Mouse (Mus musculus) lung, postnatal 0 days (tissue): ENCODE measurements around the gene Emx2. TPM values are rescaled to one million over a fixed set of nuclear protein-coding genes. Genes with fewer than 3 reads are reported as not detected.
A peak's percentile ranks its signal among the peaks of the same experiment; 100 is the strongest.

Experiments
- ATAC-seq: fragments of 200-750 bp; cut with Nextera tagmentation; 2 replicates; pipeline ENCODE4 v1.8.0; 2017; ENCODE audit warnings: moderate library complexity
- DNase-seq: peaks from one replicate; pipeline ENCODE4 v3.0.0-alpha.2; 2016; ENCODE audit warnings: low spot score
- H3K27ac ChIP-seq: fragments of 300-500 bp; sonication (generic); 2 replicates; pipeline ENCODE4 v1.5.1; 2014; ENCODE audit warnings: antibody characterized with exemption, mild to moderate bottlenecking, low read length, mixed read lengths
- H3K27me3 ChIP-seq: fragments of 300-500 bp; sonication (generic); replicated peaks from 2 replicates; pipeline ENCODE4 v1.6.1; 2014; ENCODE audit warnings: low read length, mixed read lengths; ENCODE audit not compliant: insufficient read depth
- H3K36me3 ChIP-seq: fragments of 300-500 bp; sonication (generic); 2 replicates; pipeline ENCODE4 v1.6.1; 2014; ENCODE audit warnings: low read length, mixed read lengths; ENCODE audit not compliant: insufficient read depth
- H3K4me1 ChIP-seq: fragments of 300-500 bp; sonication (generic); 2 replicates; pipeline ENCODE4 v1.6.1; 2014; ENCODE audit warnings: antibody characterized with exemption, low read depth, low read length, mixed read lengths; ENCODE audit not compliant: insufficient read depth
- H3K4me2 ChIP-seq: fragments of 300-500 bp; sonication (generic); replicated peaks from 2 replicates; pipeline ENCODE4 v1.6.1; 2014; ENCODE audit warnings: low read depth, mild to moderate bottlenecking, low read length, moderate library complexity, mixed read lengths
- H3K4me3 ChIP-seq: fragments of 300-500 bp; sonication (generic); 2 replicates; pipeline ENCODE4 v1.5.1; 2014; ENCODE audit warnings: low read depth, low read length
- H3K9ac ChIP-seq: fragments of 300-500 bp; sonication (generic); replicated peaks from 2 replicates; pipeline ENCODE4 v1.6.1; 2014; ENCODE audit warnings: low read depth, mild to moderate bottlenecking
- H3K9me3 ChIP-seq: fragments of 300-500 bp; sonication (generic); 2 replicates; pipeline ENCODE4 v1.6.1; 2016; ENCODE audit warnings: low read length, mixed read lengths
- CTCF ChIP-seq: IDR thresholded peaks from 2 replicates; pipeline ENCODE4 v1.5.1; 2016; ENCODE audit warnings: antibody characterized with exemption, mild to moderate bottlenecking
- EP300 ChIP-seq: IDR thresholded peaks from 2 replicates; pipeline ENCODE4 v1.6.1; 2016; ENCODE audit warnings: antibody characterized with exemption, mild to moderate bottlenecking, control low read depth
- WGBS: fragments of 180-500 bp; shearing (Covaris S2); extraction: QIAGEN DNeasy Blood & Tissue Kit; methylation state at CpG from one replicate; pipeline ENCODE4 v1.1.7; 2014; 5-methylcytosine and 5-hydroxymethylcytosine counted together
- polyA plus RNA-seq: library from polyadenylated mRNA; unstranded; fragments of >200 nt; fragmentation: Nextera tagmentation; extraction: Ambion mirVana; gene quantifications from 2 replicates; pipeline ENCODE4 v1.2.1, GENCODE M21; 2015

Emx2 gene
- polyA plus RNA-seq, 1 experiment from 2014 or later = not detected

DNA sequence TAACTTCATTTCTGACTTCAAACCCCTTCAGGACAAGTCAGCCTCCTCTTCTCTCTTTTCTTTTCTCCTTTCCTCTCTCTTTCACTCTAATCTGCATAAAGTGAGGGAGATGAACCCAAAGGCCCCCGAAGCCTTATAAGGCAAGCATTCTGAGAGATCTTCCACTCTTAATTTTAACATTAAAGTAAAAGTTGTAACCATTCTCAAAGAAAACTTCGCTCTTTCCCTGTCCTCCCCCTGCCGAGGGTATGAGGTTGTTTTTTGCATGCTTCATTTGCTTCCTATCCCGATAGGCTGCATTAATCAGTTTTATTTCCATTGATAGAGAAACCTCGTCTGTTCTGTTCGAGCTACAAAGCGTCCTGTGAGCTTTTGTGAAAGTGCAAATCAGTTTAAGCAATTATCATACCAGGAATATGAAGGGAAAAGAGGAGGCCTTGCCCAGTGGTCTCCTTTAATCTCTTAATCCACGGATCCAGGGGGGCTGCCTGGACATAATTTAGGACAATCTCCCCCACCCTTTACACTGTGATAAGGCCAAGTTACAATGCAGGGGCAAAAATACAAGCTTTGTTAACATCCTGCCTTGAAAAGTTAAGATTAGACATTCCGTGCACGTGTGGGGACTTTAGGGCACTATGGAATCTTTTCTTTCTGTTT lies 7.7 kb downstream of the Emx2 start:
- peaks cover 80% of the 10 kb centered on the region for H3K27me3 ChIP-seq
- H3K36me3 ChIP-seq = no peaks in the 10 kb centered on the region
- no peak overlapping the region for H3K9ac ChIP-seq
- no peak for ATAC-seq
- no peaks in the 10 kb centered on the region for H3K9me3 ChIP-seq
- H3K4me2 ChIP-seq = no peak overlapping the region
- 6% methylated on average over 10 of the region's 10 CpGs for whole genome bisulfite sequencing
- H3K4me1 ChIP-seq = no peaks in the 10 kb centered on the region
- H3K4me3 ChIP-seq = no peak overlapping the region
- no peak overlapping the region for H3K27ac ChIP-seq
- DNase-seq = no peak
- TF ChIP-seq EP300 (no peak), CTCF (no peak)

DNA sequence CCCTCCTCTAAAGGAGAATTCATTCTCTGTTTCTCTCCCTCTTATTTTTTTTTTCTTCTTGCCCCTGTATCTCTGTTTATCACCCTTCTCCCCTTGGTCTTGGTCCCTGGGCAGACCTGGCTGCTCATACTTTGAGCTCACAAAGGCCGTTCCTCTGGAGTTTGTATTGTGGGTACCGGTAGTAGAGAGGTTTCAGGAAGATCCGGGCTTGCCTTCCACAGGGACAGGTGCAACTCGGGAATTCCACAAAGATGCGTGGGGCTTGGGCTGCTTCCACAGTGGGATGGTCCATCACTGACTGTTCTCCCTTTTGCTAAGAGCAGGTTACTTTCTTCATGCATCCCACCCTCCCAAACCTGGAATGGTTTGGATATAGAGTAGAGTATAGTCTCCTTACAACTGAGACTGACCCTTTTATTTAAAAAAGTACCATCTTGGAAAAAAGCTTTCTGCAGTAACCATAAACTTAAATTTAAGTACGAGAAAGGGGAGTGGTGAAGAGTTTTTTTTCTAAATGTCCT lies 8.3 kb downstream of the Emx2 start:
- H3K9ac ChIP-seq = no peak overlapping the region
- no peaks in the 10 kb centered on the region for H3K4me1 ChIP-seq
- no peak for TF ChIP-seq CTCF
- no peak for TF ChIP-seq EP300
- DNase-seq (no peak), ATAC-seq (no peak)
- H3K27me3 ChIP-seq = peaks cover 81% of the 10 kb centered on the region
- H3K9me3 ChIP-seq = no peaks in the 10 kb centered on the region
- H3K27ac ChIP-seq = no peak overlapping the region
- no peak overlapping the region for H3K4me3 ChIP-seq
- no peak overlapping the region for H3K4me2 ChIP-seq
- no peaks in the 10 kb centered on the region for H3K36me3 ChIP-seq
- 5% methylated on average over 6 of the region's 6 CpGs for WGBS

DNA sequence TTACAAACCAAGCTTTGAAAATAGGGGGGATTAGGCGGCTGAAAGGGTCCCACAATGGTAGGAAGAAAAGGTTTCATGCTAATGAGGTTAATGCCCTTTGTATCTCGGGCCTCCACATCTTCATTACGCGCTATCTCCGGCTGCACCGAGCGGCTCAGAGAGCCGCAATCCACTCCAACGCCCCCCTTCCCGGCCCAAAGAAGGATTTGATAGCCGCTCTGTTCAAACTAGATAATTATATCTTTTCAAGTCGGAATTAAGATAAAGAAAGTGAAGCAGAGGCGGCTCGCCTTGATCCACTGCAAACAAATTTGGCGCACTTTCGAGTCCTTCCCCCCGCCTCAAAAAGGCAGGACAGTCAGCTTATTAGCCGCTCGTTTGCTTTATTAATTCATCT lies 8.8 kb downstream of the Emx2 start:
- TF ChIP-seq EP300 (no peak), CTCF (no peak)
- ATAC-seq = no peak
- DNase-seq = no peak
- no peaks in the 10 kb centered on the region for H3K36me3 ChIP-seq
- H3K27me3 ChIP-seq = peaks cover 80% of the 10 kb centered on the region
- no peak overlapping the region for H3K4me3 ChIP-seq
- 2% methylated on average over 19 of the region's 19 CpGs for WGBS
- H3K9me3 ChIP-seq = no peaks in the 10 kb centered on the region
- no peaks in the 10 kb centered on the region for H3K4me1 ChIP-seq
- H3K27ac ChIP-seq = no peak overlapping the region
- H3K9ac ChIP-seq = no peak overlapping the region
- no peak overlapping the region for H3K4me2 ChIP-seq

DNA sequence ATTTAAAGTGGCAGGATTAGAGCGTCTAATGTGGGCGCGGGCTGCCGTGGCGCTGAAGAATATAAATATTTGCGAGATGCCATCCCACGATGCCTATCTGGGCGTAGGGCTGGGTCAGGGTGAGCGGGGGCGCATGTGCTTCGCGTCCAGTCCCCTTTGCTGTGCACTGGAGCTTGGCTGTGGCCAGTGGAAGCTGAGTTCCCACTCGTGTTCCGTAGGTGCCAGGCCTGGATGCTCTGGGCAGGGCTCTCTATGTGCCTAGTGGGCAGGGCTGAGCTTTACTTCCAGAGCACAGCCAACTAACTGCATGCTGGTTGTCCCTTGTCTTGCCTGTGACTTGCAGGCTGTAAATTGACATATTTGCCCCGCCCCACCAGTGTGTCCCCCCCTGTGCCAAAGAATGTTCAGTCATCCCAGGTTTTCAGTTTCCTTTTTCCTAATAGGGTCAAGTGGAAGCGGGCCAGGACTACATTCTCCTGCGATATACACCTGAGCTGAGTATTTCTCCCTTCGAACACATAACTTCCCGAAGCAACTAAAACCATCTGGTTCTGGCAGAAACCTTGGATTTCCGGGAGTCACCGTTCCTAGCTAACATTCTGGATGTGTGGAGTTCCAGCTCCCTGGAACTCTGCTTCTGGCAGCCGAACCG lies 9.4 kb downstream of the Emx2 start:
- Histone ChIP-seq H3K36me3 (no peaks in the 10 kb centered on the region), H3K9me3 (no peaks in the 10 kb centered on the region), H3K4me1 (no peaks in the 10 kb centered on the region), H3K27me3 (peaks cover 76% of the 10 kb centered on the region), H3K9ac (no peak overlapping the region), H3K4me2 (no peak overlapping the region), H3K4me3 (peak overlapping the region; percentile 3; the same call in 1 of the 2 replicates), H3K27ac (no peak overlapping the region)
- WGBS = under 1% methylated on average over 23 of the region's 23 CpGs
- ATAC-seq = no peak
- DNase-seq = no peak
- TF ChIP-seq CTCF = no peak
- TF ChIP-seq EP300 = no peak

DNA sequence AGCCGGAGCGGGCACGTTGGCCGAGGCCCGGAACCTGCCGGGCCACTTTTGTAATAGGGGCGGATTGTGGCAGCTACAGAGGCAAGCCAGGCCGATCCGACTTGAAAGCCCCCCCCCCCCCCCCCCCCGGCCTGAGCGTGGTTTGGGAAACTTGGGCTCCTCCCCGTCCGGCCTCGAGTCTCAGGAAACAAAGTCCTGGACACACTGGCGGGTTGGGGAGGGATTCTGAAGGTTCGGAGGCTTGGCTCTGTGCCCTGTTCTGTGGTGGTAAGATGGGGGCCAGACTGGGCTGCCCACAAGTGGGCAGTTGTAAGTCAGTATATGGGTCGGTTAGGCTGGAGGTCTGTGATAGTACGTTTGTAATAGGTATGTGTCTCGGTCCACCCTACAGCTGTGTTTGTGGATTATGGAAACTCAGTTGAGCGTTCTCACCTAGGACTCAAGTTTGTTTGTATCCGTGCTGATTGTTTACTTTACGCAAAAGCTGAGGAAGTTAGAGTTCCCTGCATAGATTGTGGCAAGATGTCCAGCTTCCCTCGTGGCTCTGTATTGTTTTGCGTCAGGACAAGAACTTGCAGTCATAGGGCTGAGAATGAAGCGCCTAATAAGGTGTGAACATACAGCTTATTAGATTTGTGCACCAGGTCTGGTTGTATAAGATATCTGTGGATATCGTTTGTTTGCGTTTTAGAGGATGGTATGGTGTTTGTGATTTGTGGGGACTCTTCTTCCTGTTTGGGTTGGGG lies 10.1 kb downstream of the Emx2 start:
- TF ChIP-seq EP300 (no peak), CTCF (no peak)
- 3% methylated on average over 26 of the region's 27 CpGs for WGBS
- H3K36me3 ChIP-seq = no peaks in the 10 kb centered on the region
- no peak overlapping the region for H3K4me2 ChIP-seq
- H3K27me3 ChIP-seq = peaks cover 73% of the 10 kb centered on the region
- no peak overlapping the region for H3K27ac ChIP-seq
- peak overlapping the region; percentile 3; the same call in 1 of the 2 replicates for H3K4me3 ChIP-seq
- no peaks in the 10 kb centered on the region for H3K9me3 ChIP-seq
- H3K9ac ChIP-seq = no peak overlapping the region
- ATAC-seq = no peak
- DNase-seq = no peak
- no peaks in the 10 kb centered on the region for H3K4me1 ChIP-seq
